Mouse (Mus musculus) embryonic fibroblast, embryonic 13.5 days (primary cell): Measurements from ENCODE around the gene Cyb5rl.

Experiments
- CTCF ChIP-seq: IDR thresholded peaks from 2 replicates; pipeline ENCODE4 v1.5.1; 2011; ENCODE audit warnings: mild to moderate bottlenecking, control low read depth, low read length, moderate library complexity, borderline replicate concordance; ENCODE audit not compliant: insufficient read depth
- POLR2A ChIP-seq: IDR thresholded peaks from 2 replicates; pipeline ENCODE4 v1.6.1; 2011; ENCODE audit warnings: low read depth, mild to moderate bottlenecking, control low read depth, low read length, moderate library complexity

DNA sequence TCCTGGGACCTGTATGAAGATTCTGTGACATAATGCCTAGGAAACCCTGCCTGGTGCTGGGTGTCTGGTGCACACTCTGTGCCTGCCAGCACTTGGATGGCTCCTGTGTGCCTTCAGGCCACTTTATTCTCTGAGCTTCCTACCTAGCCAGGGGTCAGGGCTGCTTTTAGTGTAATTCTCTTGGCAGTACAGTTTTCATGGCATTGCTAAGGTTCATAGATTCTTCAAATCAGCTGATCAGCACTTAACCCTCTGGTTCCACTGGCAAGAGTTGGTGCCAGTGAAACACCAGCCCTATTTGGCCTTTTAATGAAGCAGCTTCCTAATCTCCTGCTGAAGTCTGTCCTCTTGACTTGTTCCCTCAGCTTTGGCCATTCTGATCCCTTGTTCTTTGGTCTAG, 49.5 kb upstream of the Cyb5rl start:
- TF ChIP-seq CTCF (no peak), POLR2A (no peak)
